Comparison of ENCODE assay signal across 8 mouse cellular contexts in the genomic region with DNA sequence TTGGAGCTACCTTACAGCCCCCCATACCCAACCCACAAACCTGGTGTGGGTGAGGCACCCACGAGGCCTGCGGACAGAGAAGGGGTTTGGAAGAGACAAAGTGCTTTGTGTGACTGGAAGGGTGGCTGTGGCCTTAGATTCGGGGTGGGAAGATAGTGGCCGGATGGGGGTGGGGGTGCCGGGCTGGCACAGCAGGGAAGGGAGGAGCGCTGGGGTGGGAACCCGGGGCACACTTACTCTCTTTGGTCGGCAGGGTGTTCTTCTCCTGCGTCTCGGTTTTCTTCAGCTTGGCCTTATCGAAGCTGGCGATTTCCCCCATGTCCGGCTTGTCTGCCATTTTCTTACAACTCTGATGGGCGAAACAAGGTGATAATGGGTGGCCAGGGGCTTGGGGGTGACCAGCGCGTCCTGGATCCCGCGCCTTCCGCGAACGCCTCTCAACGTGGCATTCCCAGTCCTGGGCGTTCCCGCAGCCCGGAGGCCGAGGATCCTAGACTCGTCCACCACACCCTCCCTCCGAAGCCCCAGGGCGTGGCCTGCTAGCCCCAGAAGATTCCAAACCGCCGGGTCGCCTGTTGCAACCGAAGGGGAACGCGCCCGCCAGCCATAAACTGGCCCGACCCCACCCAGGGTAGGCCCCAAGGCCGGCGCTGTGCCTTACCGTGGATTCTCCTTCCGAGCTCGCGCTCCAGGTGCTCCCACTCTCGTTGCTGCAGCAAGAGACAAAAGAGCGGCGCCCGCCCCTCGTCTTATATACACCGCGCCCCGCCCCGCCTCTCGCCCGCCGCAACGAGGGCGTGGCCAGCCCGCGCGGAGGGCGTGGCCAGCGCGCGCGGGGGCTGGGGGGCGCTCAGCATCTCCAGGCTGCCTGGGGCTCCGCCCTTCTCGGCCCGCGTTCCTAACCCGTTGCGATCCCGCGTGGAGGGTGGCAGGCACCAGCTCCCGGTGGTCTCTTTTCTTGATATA. TPM values are rescaled to one million over a fixed set of nuclear protein-coding genes. Genes with fewer than 3 reads are reported as not detected.
DNase-seq lines count a peak whose midpoint lies in the region; ATAC-seq and TF ChIP-seq lines count a peak whose summit lies in the region.

No protein-coding gene starts in this region.

- H3K9me3 ChIP-seq in MEL (replicated peaks; ENCODE audit: insufficient read depth, low read length) = no peaks in the 10 kb centered on the region
- H3K9me3 ChIP-seq in lung, embryonic 16.5 days (ENCODE audit: control insufficient read depth, low read length) = no peaks in the 10 kb centered on the region

- no peaks in the 10 kb centered on the region for H3K4me1 ChIP-seq in MEL (ENCODE audit: control insufficient read depth in 1 of 2, insufficient read depth in 2 of 2, low read length in 2 of 2)
- H3K4me1 ChIP-seq in cerebellum, adult 2 months (ENCODE audit: control insufficient read depth, insufficient read depth, low read length) = peaks cover 7% of the 10 kb centered on the region
- peaks cover 33% of the 10 kb centered on the region for H3K4me1 ChIP-seq in lung, embryonic 16.5 days (replicated peaks; ENCODE audit: control insufficient read depth, insufficient read depth, low read length)

- WGBS in cerebellum, adult 2 months = under 1% methylated on average over 75 of the region's 75 CpGs
- under 1% methylated on average over 54 of the region's 75 CpGs for WGBS in lung, embryonic 16.5 days

- TF ChIP-seq CTCF in MEL (IDR thresholded peaks at IDR 0.05 in 2 of 3, conservative IDR thresholded peaks at IDR 0.05 in 1 of 3; ENCODE audit: control insufficient read depth in 1 of 3, insufficient read depth in 1 of 3, low read depth in 2 of 3, low read length in 3 of 3, poor library complexity in 1 of 3, severe bottlenecking in 1 of 3) = no peak
- TF ChIP-seq CTCF in cerebellum, adult 2 months (IDR thresholded peaks at IDR 0.05; ENCODE audit: borderline replicate concordance, insufficient read depth, low read depth, low read length) = no peak

- peak; percentile 73 for DNase-seq in MEL (ENCODE audit: low read depth, low spot score)
- DNase-seq in cerebellum, adult 2 months = peak; percentile 86 to 94
- peak; percentile 76 for DNase-seq in forelimb bud, embryonic 11.5 days (ENCODE audit: low read depth, low spot score)
- DNase-seq in layer of hippocampus, adult 9-11 months = peak; percentile 77
- peak; percentile 75 for DNase-seq in ovary, adult 18-20 months (ENCODE audit: low spot score)
- DNase-seq in thymus, postnatal 10 days (ENCODE audit: low spot score in 2 of 2) = peak; percentile 84 to 92

- H3K79me2 ChIP-seq in MEL (ENCODE audit: control insufficient read depth, insufficient read depth, low read length, poor library complexity) = 0 out of 2 replicates have a peak, but pooled peaks cover 1% of the 10 kb centered on the region

- H3K9ac ChIP-seq in MEL (ENCODE audit: control insufficient read depth, low read depth, low read length, poor library complexity, severe bottlenecking) = peak overlapping the region; percentile 79
- peak overlapping the region; percentile 98 for H3K9ac ChIP-seq in lung, embryonic 16.5 days (ENCODE audit: low read length)

- H3K27me3 ChIP-seq in MEL (ENCODE audit: control insufficient read depth in 1 of 2, insufficient read depth in 2 of 2, low read length in 2 of 2) = peaks cover 0 to 2% of the 10 kb centered on the region in 2 experiments; a peak in 2 of 4 replicates
- H3K27me3 ChIP-seq in cerebellum, adult 2 months (ENCODE audit: control insufficient read depth, insufficient read depth, low read length) = no peaks in the 10 kb centered on the region
- H3K27me3 ChIP-seq in lung, embryonic 16.5 days (ENCODE audit: control insufficient read depth, insufficient read depth, low read depth, low read length) = no peaks in the 10 kb centered on the region

- TF ChIP-seq RAD21 in MEL (IDR thresholded peaks at IDR 0.05; ENCODE audit: low read depth, low read length) = no peak

- H3K27ac ChIP-seq in MEL (ENCODE audit: control insufficient read depth, low read depth, low read length) = no peak overlapping the region
- H3K27ac ChIP-seq in cerebellum, adult 2 months (ENCODE audit: insufficient read depth, low read length) = peak overlapping the region; percentile 5; the same call in 1 of the 2 replicates
- H3K27ac ChIP-seq in lung, embryonic 16.5 days (ENCODE audit: low read length) = peak overlapping the region; percentile 89

- peak; percentile 37 to 50 for ATAC-seq in hematopoietic stem cell, adult 5-6 weeks (replicated peaks in 1 of 2; ENCODE audit: insufficient read depth in 1 of 2, low FRiP score in 2 of 2, low TSS enrichment in 1 of 2, low read depth in 1 of 2, poor library complexity in 2 of 2, severe bottlenecking in 2 of 2)
- ATAC-seq in lung, embryonic 16.5 days (ENCODE audit: low read depth) = peak; percentile 90

- peak; percentile 76 to 79 for TF ChIP-seq POLR2A in MEL (IDR thresholded peaks at IDR 0.05; ENCODE audit: control insufficient read depth in 1 of 2, insufficient read depth in 1 of 2, low read depth in 1 of 2, low read length in 2 of 2, poor library complexity in 1 of 2)
- TF ChIP-seq POLR2A in cerebellum, adult 2 months (IDR thresholded peaks at IDR 0.05; ENCODE audit: borderline replicate concordance, insufficient read depth, low read length) = peak; percentile 86

- no peaks in the 10 kb centered on the region for H3K36me3 ChIP-seq in MEL (ENCODE audit: control insufficient read depth in 1 of 2, insufficient read depth in 2 of 2, low read length in 2 of 2)
- H3K36me3 ChIP-seq in lung, embryonic 16.5 days (ENCODE audit: control insufficient read depth, insufficient read depth, low read length) = no peaks in the 10 kb centered on the region

- peak overlapping the region; percentile 87 to 97 for H3K4me3 ChIP-seq in MEL (ENCODE audit: control insufficient read depth in 1 of 2, insufficient read depth in 1 of 2, low read depth in 2 of 2, low read length in 2 of 2)
- peak overlapping the region; percentile 91 for H3K4me3 ChIP-seq in cerebellum, adult 2 months (replicated peaks; ENCODE audit: insufficient read depth, low read depth, low read length)
- H3K4me3 ChIP-seq in lung, embryonic 16.5 days (ENCODE audit: low read length) = peak overlapping the region; percentile 87

- no peak for TF ChIP-seq EP300 in MEL (IDR thresholded peaks at IDR 0.05; ENCODE audit: low read depth in 1 of 2, low read length in 2 of 2)

- H3K4me2 ChIP-seq in lung, embryonic 16.5 days (ENCODE audit: low read depth, low read length) = peak overlapping the region; percentile 80

TF ChIP-seq in MEL, 35 proteins besides CTCF, POLR2A, EP300 and RAD21:
- TF ChIP-seq ZMIZ1 (IDR thresholded peaks at IDR 0.05; ENCODE audit: low read depth, low read length) (peak; percentile 68), MXI1 (IDR thresholded peaks at IDR 0.05; ENCODE audit: low read depth, low read length) (no peak), MYC (IDR thresholded peaks at IDR 0.05; ENCODE audit: low read depth, low read length) (no peak), POLR2AphosphoS5 (IDR thresholded peaks at IDR 0.05; ENCODE audit: borderline replicate concordance, low read depth, low read length) (peak; percentile 75; the same call in 1 of the 2 replicates), ETS1 (IDR thresholded peaks at IDR 0.05; ENCODE audit: low read depth, low read length) (no peak), CHD1 (IDR thresholded peaks at IDR 0.05; ENCODE audit: low read depth, low read length) (no peak), ZKSCAN1 (IDR thresholded peaks at IDR 0.05; ENCODE audit: low read depth, low read length) (no peak), USF2 (IDR thresholded peaks at IDR 0.05; ENCODE audit: borderline replicate concordance in 1 of 2, insufficient read depth in 1 of 2, low read depth in 1 of 2, low read length in 2 of 2) (no peak), NELFE (IDR thresholded peaks at IDR 0.05; ENCODE audit: low read depth, low read length) (peak; percentile 74), MAFK (IDR thresholded peaks at IDR 0.05; ENCODE audit: borderline replicate concordance, low read depth, low read length) (no peak), TAL1 (IDR thresholded peaks at IDR 0.05; ENCODE audit: low read length) (no peak), GABPA (IDR thresholded peaks at IDR 0.05; ENCODE audit: low read depth, low read length) (no peak), SMC3 (IDR thresholded peaks at IDR 0.05; ENCODE audit: low read depth, low read length) (no peak), TBP (IDR thresholded peaks at IDR 0.05; ENCODE audit: low read depth, low read length) (peak; percentile 89)

RNA-seq across cellular contexts. Expression of gene Tmsb10, which starts 0.6 kb away (rescaled TPM):
- total RNA-seq in MEL (2012; rRNA removed) = 31.7 and 39.7 TPM in 2 replicates
- 10 to 100 TPM in 1 of 2 experiments, not detected in 1; 91.3 TPM for polyA plus RNA-seq in MEL (2012; ENCODE audit: insufficient read depth in 1 of 2, insufficient read length in 2 of 2, low read depth in 1 of 2, low replicate concordance in 2 of 2, missing spikeins in 1 of 2)
- polyA plus RNA-seq in cerebellum, adult 2 months (2012; rRNA removed) = 221 and 264 TPM in 2 replicates
- total RNA-seq in hematopoietic stem cell, adult 5-6 weeks (2017) = 586 and 795 TPM in 2 replicates
- 2,242 and 2,568 TPM in 2 replicates for polyA plus RNA-seq in lung, embryonic 16.5 days (2015; fragmentation: Nextera tagmentation; extraction: Ambion mirVana)

RNA-seq across cellular contexts. Expression of gene Kcmf1, which starts 58.2 kb away (rescaled TPM):
- 77.0 and 92.4 TPM in 2 replicates for total RNA-seq in MEL (2012; rRNA removed)
- polyA plus RNA-seq in MEL (2012; ENCODE audit: insufficient read depth in 1 of 2, insufficient read length in 2 of 2, low read depth in 1 of 2, low replicate concordance in 2 of 2, missing spikeins in 1 of 2) = 100 to 1,000 TPM; 133 to 195 TPM
- polyA plus RNA-seq in cerebellum, adult 2 months (2012; rRNA removed) = 86.1 and 110 TPM in 2 replicates
- total RNA-seq in hematopoietic stem cell, adult 5-6 weeks (2017) = 112 and 159 TPM in 2 replicates
- 26.6 and 30.6 TPM in 2 replicates for polyA plus RNA-seq in lung, embryonic 16.5 days (2015; fragmentation: Nextera tagmentation; extraction: Ambion mirVana)
